Mouse (Mus musculus) kidney, postnatal 0 days (tissue): Measurements from ENCODE around the gene Tenm4. TPM values are rescaled to one million over a fixed set of nuclear protein-coding genes. Genes with fewer than 3 reads are reported as not detected.
A peak's percentile ranks its signal among the peaks of the same experiment; 100 is the strongest.

Experiments used
- ATAC-seq: fragments of 200-750 bp; cut with Nextera tagmentation; replicated peaks from 2 replicates; pipeline ENCODE4 v1.8.0; 2017; ENCODE audit warnings: low read depth, moderate number of reproducible peaks, moderate TSS enrichment, moderate library complexity; ENCODE audit not compliant: low FRiP score
- DNase-seq: peaks from one replicate; pipeline ENCODE4 v3.0.0-alpha.2; 2016; ENCODE audit warnings: low spot score
- H3K27ac ChIP-seq: fragments of 300-500 bp; sonication (generic); 2 replicates; pipeline ENCODE4 v1.5.1; 2014; ENCODE audit warnings: mild to moderate bottlenecking
- H3K27me3 ChIP-seq: fragments of 300-500 bp; sonication (generic); 2 replicates; pipeline ENCODE4 v1.6.1; 2014; ENCODE audit warnings: low read length, mixed read lengths; ENCODE audit not compliant: insufficient read depth
- H3K36me3 ChIP-seq: fragments of 300-500 bp; sonication (generic); 2 replicates; pipeline ENCODE4 v1.6.1; 2014; ENCODE audit warnings: low read length, mixed read lengths; ENCODE audit not compliant: insufficient read depth
- H3K4me1 ChIP-seq: fragments of 300-500 bp; sonication (generic); replicated peaks from 2 replicates; pipeline ENCODE4 v1.6.1; 2014; ENCODE audit warnings: antibody characterized with exemption, low read length, mixed read lengths; ENCODE audit not compliant: insufficient read depth
- H3K4me2 ChIP-seq: fragments of 300-500 bp; sonication (generic); 2 replicates; pipeline ENCODE4 v1.6.1; 2014; ENCODE audit warnings: mild to moderate bottlenecking, low read length, moderate library complexity, mixed read lengths
- H3K4me3 ChIP-seq: fragments of 300-500 bp; sonication (generic); replicated peaks from 2 replicates; pipeline ENCODE4 v1.5.1; 2014; ENCODE audit warnings: low read depth, low read length
- H3K9ac ChIP-seq: fragments of 300-500 bp; sonication (generic); 2 replicates; pipeline ENCODE4 v1.6.1; 2014; ENCODE audit warnings: low read depth, low read length
- H3K9me3 ChIP-seq: fragments of 300-500 bp; sonication (generic); replicated peaks from 2 replicates; pipeline ENCODE4 v1.6.1; 2016; ENCODE audit warnings: low read length, inconsistent platforms, mixed read lengths
- CTCF ChIP-seq: IDR thresholded peaks from 2 replicates; pipeline ENCODE4 v1.5.1; 2016; ENCODE audit warnings: antibody characterized with exemption, low read depth, mild to moderate bottlenecking, moderate library complexity
- WGBS: fragments of 180-500 bp; shearing (Covaris S2); extraction: QIAGEN DNeasy Blood & Tissue Kit; methylation state at CpG from one replicate; pipeline ENCODE4 v1.1.7; 2014; 5-methylcytosine and 5-hydroxymethylcytosine counted together
- polyA plus RNA-seq: library from polyadenylated mRNA; unstranded; fragments of >200 nt; fragmentation: Nextera tagmentation; extraction: Ambion mirVana; gene quantifications from 2 replicates; pipeline ENCODE4 v1.2.1, GENCODE M21; 2015

Gene Tenm4
- polyA plus RNA-seq, 1 experiment from 2014 or later = 22.6 TPM

- no peak overlapping the region for H3K4me2 ChIP-seq
- H3K27me3 ChIP-seq = no peaks in the 10 kb centered on the region
- no peaks in the 10 kb centered on the region for H3K36me3 ChIP-seq
- peak; percentile 79 for TF ChIP-seq CTCF
- no peak overlapping the region for H3K9ac ChIP-seq
- WGBS = 51% methylated on average over 6 of the region's 6 CpGs
- H3K4me3 ChIP-seq = no peak overlapping the region
- H3K4me1 ChIP-seq = peaks cover 8% of the 10 kb centered on the region; the same call in 1 of the 2 replicates
- no peaks in the 10 kb centered on the region for H3K9me3 ChIP-seq
- peak; percentile 68 for DNase-seq
- no peak overlapping the region for H3K27ac ChIP-seq
- ATAC-seq = no peak
Measured at GRCm38 (mm10) chr7:96554277-96554690, 383.2 kb downstream of the Tenm4 start.

- Histone ChIP-seq H3K27me3 (no peaks in the 10 kb centered on the region), H3K36me3 (no peaks in the 10 kb centered on the region), H3K4me2 (no peak overlapping the region), H3K9ac (no peak overlapping the region), H3K4me3 (no peak overlapping the region), H3K4me1 (peaks cover 8% of the 10 kb centered on the region; the same call in 1 of the 2 replicates), H3K27ac (no peak overlapping the region), H3K9me3 (no peaks in the 10 kb centered on the region)
- peak; percentile 49 for TF ChIP-seq CTCF
- 31% methylated on average over 5 of the region's 5 CpGs for WGBS
- DNase-seq (peak; percentile 56), ATAC-seq (no peak)
Measured at GRCm38 (mm10) chr7:96555294-96555693, 384.2 kb downstream of the Tenm4 start.

- 35% methylated on average over 5 of the region's 5 CpGs for WGBS
- peaks cover 8% of the 10 kb centered on the region; the same call in 1 of the 2 replicates for H3K4me1 ChIP-seq
- DNase-seq (peak; percentile 68), ATAC-seq (no peak)
- no peak for TF ChIP-seq CTCF
- no peaks in the 10 kb centered on the region for H3K9me3 ChIP-seq
- no peaks in the 10 kb centered on the region for H3K27me3 ChIP-seq
- no peak overlapping the region for H3K4me3 ChIP-seq
- no peaks in the 10 kb centered on the region for H3K36me3 ChIP-seq
- H3K9ac ChIP-seq = no peak overlapping the region
- H3K27ac ChIP-seq = no peak overlapping the region
- no peak overlapping the region for H3K4me2 ChIP-seq
Measured at GRCm38 (mm10) chr7:96556756-96557155, 385.7 kb downstream of the Tenm4 start.

GRCm38 (mm10) chr7:96562890-96563289 is 391.8 kb downstream of the Tenm4 start:
- Histone ChIP-seq H3K27ac (no peak overlapping the region), H3K9me3 (no peaks in the 10 kb centered on the region), H3K27me3 (no peaks in the 10 kb centered on the region), H3K9ac (no peak overlapping the region), H3K4me1 (peaks cover 3% of the 10 kb centered on the region; the same call in 1 of the 2 replicates), H3K4me2 (no peak overlapping the region), H3K36me3 (no peaks in the 10 kb centered on the region), H3K4me3 (no peak overlapping the region)
- TF ChIP-seq CTCF = no peak
- DNase-seq = no peak
- WGBS = 30% methylated on average over 3 of the region's 3 CpGs
- ATAC-seq = no peak

GRCm38 (mm10) chr7:96563329-96564065 is 392.5 kb downstream of the Tenm4 start:
- Histone ChIP-seq H3K4me1 (peaks cover 3% of the 10 kb centered on the region; the same call in 1 of the 2 replicates), H3K4me3 (no peak overlapping the region), H3K4me2 (no peak overlapping the region), H3K27me3 (no peaks in the 10 kb centered on the region), H3K36me3 (no peaks in the 10 kb centered on the region), H3K9me3 (no peaks in the 10 kb centered on the region), H3K27ac (no peak overlapping the region), H3K9ac (no peak overlapping the region)
- DNase-seq = no peak
- 51% methylated on average over 3 of the region's 3 CpGs for WGBS
- ATAC-seq = peak; percentile 43; the same call in 1 of the 2 replicates
- no peak for TF ChIP-seq CTCF

- 28% methylated on average over 4 of the region's 4 CpGs for WGBS
- H3K9me3 ChIP-seq = no peaks in the 10 kb centered on the region
- no peak for DNase-seq
- no peaks in the 10 kb centered on the region for H3K36me3 ChIP-seq
- H3K4me2 ChIP-seq = no peak overlapping the region
- H3K27ac ChIP-seq = no peak overlapping the region
- H3K9ac ChIP-seq = no peak overlapping the region
- H3K4me3 ChIP-seq = no peak overlapping the region
- no peaks in the 10 kb centered on the region for H3K27me3 ChIP-seq
- no peak for TF ChIP-seq CTCF
- ATAC-seq = no peak
- H3K4me1 ChIP-seq = peaks cover 3% of the 10 kb centered on the region; the same call in 1 of the 2 replicates
Measured at GRCm38 (mm10) chr7:96565806-96566205, 394.8 kb downstream of the Tenm4 start.
